Mouse (Mus musculus) liver, embryonic 16.5 days (tissue): Measurements from ENCODE around the gene Tars2. TPM values are rescaled to one million over a fixed set of nuclear protein-coding genes. Genes with fewer than 3 reads are reported as not detected.

Experiments used
- ATAC-seq: fragments of 200-750 bp; cut with Nextera tagmentation; 2 replicates; pipeline ENCODE4 v1.8.0; 2017; ENCODE audit warnings: low read depth, mild to moderate bottlenecking, moderate number of reproducible peaks, moderate library complexity
- H3K27ac ChIP-seq: fragments of 300-500 bp; sonication (generic); 2 replicates; pipeline ENCODE4 v1.5.1; 2014; ENCODE audit warnings: mild to moderate bottlenecking, low read length
- H3K27me3 ChIP-seq: fragments of 300-500 bp; sonication (generic); 2 replicates; pipeline ENCODE4 v1.6.1; 2014; ENCODE audit warnings: low read depth, low read length, mixed read lengths; ENCODE audit not compliant: control insufficient read depth, insufficient read depth
- H3K36me3 ChIP-seq: fragments of 300-500 bp; sonication (generic); 2 replicates; pipeline ENCODE4 v1.6.1; 2014; ENCODE audit warnings: mild to moderate bottlenecking; ENCODE audit not compliant: control insufficient read depth, insufficient read depth
- H3K4me1 ChIP-seq: fragments of 300-500 bp; sonication (generic); 2 replicates; pipeline ENCODE4 v1.6.1; 2014; ENCODE audit warnings: low read depth, low read length, mixed read lengths; ENCODE audit not compliant: control insufficient read depth
- H3K4me2 ChIP-seq: fragments of 300-500 bp; sonication (generic); 2 replicates; pipeline ENCODE4 v1.6.1; 2014; ENCODE audit warnings: low read depth, low read length, mixed read lengths
- H3K4me3 ChIP-seq: fragments of 300-500 bp; sonication (generic); 2 replicates; pipeline ENCODE4 v1.5.1; 2014; ENCODE audit warnings: low read depth, mild to moderate bottlenecking, low read length
- H3K9ac ChIP-seq: fragments of 300-500 bp; sonication (generic); 2 replicates; pipeline ENCODE4 v1.6.1; 2014; ENCODE audit warnings: low read depth, low read length
- H3K9me3 ChIP-seq: fragments of 300-500 bp; sonication (generic); replicated peaks from 2 replicates; pipeline ENCODE4 v1.6.1; 2016; ENCODE audit warnings: low read length; ENCODE audit not compliant: control insufficient read depth
- WGBS: fragments of 180-500 bp; shearing (Covaris S2); extraction: QIAGEN DNeasy Blood & Tissue Kit; methylation state at CpG from one replicate; pipeline ENCODE4 v1.1.7; 2014; ENCODE audit not compliant: insufficient replicate concordance; 5-methylcytosine and 5-hydroxymethylcytosine counted together
- polyA plus RNA-seq: library from polyadenylated mRNA; unstranded; fragments of >200 nt; fragmentation: Nextera tagmentation; extraction: Ambion mirVana; gene quantifications from 2 replicates; pipeline ENCODE4 v1.2.1, GENCODE M21; 2015

Tars2 gene
- polyA plus RNA-seq, 1 experiment from 2014 or later: 33.9 TPM

DNA sequence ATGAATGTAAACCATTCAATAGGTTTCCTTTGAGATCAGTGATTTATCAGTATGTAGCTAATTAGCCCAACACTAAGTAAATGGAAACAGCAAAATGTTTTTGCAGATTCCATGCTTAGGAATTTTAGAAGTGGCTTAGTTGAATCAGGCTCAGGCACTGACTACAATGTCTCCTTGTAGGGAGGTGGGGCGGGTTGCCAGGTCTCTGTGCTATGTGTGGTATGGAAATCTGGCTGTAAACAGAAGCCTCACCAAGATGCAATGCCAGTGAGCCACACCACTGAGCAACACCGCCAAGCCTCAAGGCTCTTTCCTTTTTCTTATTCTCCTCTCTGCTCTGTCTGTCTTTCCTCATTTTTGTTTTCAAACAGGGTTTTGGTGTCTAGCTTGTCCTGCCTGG is 31.1 kb downstream of the Tars2 start:
- Histone ChIP-seq H3K9me3 (no peaks in the 10 kb centered on the region), H3K27me3 (no peaks in the 10 kb centered on the region), H3K4me1 (peaks cover 16% of the 10 kb centered on the region), H3K4me2 (no peak overlapping the region), H3K9ac (no peak overlapping the region), H3K4me3 (no peak overlapping the region), H3K27ac (no peak overlapping the region), H3K36me3 (no peaks in the 10 kb centered on the region)
- WGBS: 76% methylated on average over 2 of the region's 2 CpGs
- ATAC-seq: no peak

DNA sequence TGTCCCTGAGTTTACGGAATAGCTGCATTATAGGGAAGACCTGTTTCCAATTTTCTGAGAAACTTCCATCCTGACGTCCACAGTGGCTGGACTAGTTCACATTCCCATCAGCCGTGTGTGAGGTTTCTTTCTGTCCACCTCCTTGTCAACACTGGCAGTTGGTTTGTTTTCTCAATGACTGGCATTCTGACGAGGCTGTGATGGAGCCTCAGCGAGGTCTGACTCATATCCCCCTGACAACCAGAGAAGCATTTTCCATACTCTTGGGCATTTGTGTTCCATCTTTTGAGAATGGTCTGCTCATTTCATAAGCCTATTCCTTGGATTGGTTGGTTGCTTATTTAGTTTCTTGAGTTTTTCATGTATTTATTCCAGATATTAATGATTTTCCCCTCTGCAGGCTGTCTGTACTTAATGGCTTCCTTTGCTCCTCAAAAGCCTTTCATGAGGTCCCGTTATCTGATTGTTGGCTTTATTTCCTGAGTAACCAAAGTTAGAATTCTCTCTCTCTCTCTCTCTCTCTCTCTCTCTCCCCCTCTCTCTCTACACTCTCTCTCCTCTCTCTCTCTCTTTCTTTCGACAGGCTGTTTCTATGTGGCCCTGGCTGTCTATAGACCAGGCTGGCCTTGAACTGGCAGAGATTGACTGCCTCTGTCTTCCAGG is 33.2 kb downstream of the Tars2 start:
- WGBS: 48% methylated on average over 7 of the region's 7 CpGs
- no peak overlapping the region for H3K9ac ChIP-seq
- no peaks in the 10 kb centered on the region for H3K36me3 ChIP-seq
- no peak overlapping the region for H3K27ac ChIP-seq
- no peaks in the 10 kb centered on the region for H3K27me3 ChIP-seq
- H3K4me3 ChIP-seq: no peak overlapping the region
- H3K4me1 ChIP-seq: no peaks in the 10 kb centered on the region
- H3K9me3 ChIP-seq: no peaks in the 10 kb centered on the region
- no peak overlapping the region for H3K4me2 ChIP-seq
- no peak for ATAC-seq

DNA sequence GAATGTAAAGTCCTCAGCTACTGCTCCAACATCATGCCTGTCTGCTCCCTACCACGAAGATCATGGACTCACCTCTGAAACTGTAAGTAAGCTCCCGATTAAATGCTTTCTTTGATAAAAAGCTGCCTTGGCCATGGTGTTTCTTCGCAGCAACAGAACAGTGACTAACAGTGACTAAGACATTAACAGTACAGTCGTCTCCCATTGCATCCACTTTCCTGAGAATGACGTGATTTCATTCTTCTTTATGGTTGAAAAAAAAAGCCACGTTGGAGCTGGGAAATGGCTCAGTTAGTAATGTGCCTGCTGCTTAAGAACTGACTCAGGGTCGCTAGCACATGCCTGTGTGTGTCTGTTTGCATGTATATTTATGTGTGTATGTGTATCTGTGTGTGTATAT is 34.1 kb downstream of the Tars2 start:
- Histone ChIP-seq H3K36me3 (no peaks in the 10 kb centered on the region), H3K9ac (no peak overlapping the region), H3K4me3 (no peak overlapping the region), H3K27ac (no peak overlapping the region), H3K27me3 (no peaks in the 10 kb centered on the region), H3K4me2 (no peak overlapping the region), H3K9me3 (no peaks in the 10 kb centered on the region), H3K4me1 (no peaks in the 10 kb centered on the region)
- no peak for ATAC-seq
- WGBS: 68% methylated on average over 7 of the region's 7 CpGs

DNA sequence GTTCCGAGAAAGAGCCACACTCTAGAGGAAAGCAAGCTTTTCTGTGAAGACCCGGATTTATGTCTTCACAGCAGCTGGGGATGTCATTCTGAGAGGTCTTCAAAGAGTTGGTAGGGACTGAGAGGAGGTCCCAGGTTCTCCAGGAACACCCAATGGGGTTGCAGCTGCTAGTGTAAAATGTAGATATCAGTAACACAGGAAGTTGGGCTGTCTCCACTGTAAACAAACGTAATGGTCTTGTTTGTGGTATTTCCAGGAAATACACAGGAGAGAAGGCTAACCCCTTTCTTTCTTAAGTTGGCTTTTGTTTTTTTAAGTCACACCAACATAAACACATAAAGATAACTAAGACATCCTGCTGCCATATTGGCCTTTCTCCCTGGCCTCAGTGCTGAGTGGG is 37.6 kb downstream of the Tars2 start:
- Histone ChIP-seq H3K4me3 (no peak overlapping the region), H3K9ac (no peak overlapping the region), H3K4me1 (no peaks in the 10 kb centered on the region), H3K27ac (no peak overlapping the region), H3K27me3 (no peaks in the 10 kb centered on the region), H3K4me2 (no peak overlapping the region), H3K36me3 (no peaks in the 10 kb centered on the region), H3K9me3 (no peaks in the 10 kb centered on the region)
- WGBS: 44% methylated on average over 3 of the region's 3 CpGs
- no peak for ATAC-seq

DNA sequence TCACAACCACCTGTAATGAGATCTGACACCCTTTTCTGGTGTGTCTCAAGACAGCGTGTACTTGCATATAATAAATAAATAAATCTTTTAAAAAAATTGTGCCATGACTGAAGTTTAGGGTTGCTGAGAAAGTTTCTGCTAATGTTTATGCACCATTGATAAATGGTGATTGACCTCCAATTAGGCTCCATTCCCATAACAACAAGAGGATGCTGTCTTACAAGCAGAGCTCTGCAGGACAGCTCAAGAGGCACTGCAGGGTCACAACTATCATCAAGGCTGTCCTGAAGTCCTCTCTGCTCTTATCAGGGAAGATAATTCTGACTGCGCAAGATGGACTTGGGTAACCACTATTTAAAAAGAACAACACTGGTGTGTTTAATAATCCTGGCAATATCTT is 41.9 kb downstream of the Tars2 start:
- H3K9ac ChIP-seq: no peak overlapping the region
- H3K4me3 ChIP-seq: no peak overlapping the region
- H3K4me2 ChIP-seq: no peak overlapping the region
- H3K27ac ChIP-seq: no peak overlapping the region
- 61% methylated on average over 2 of the region's 2 CpGs for WGBS
- no peaks in the 10 kb centered on the region for H3K9me3 ChIP-seq
- no peak for ATAC-seq
- H3K4me1 ChIP-seq: no peaks in the 10 kb centered on the region
- H3K27me3 ChIP-seq: no peaks in the 10 kb centered on the region
- no peaks in the 10 kb centered on the region for H3K36me3 ChIP-seq

DNA sequence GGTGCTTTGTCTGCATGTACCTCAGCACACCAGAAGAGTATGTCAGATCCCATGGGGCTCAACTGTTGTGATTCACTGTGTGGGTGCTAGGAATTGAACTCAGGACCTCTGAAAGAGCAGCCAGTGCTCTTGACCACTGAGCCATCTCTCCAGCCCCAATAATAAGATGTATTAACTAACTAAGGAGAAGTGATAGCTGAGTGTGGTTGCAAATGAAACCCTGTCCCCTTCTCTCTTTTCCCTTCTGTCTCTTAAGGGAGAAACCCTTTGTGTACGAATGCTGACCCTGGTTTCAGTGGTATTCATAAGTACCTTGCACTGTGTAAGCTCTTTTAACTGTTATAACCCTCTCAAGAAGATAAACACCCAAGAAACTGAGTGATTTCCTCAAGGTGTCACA is 43.9 kb downstream of the Tars2 start:
- no peaks in the 10 kb centered on the region for H3K27me3 ChIP-seq
- 74% methylated on average over 1 of the region's 1 CpGs for WGBS
- H3K27ac ChIP-seq: no peak overlapping the region
- no peaks in the 10 kb centered on the region for H3K4me1 ChIP-seq
- no peak overlapping the region for H3K9ac ChIP-seq
- no peak for ATAC-seq
- no peaks in the 10 kb centered on the region for H3K9me3 ChIP-seq
- no peaks in the 10 kb centered on the region for H3K36me3 ChIP-seq
- no peak overlapping the region for H3K4me2 ChIP-seq
- no peak overlapping the region for H3K4me3 ChIP-seq

DNA sequence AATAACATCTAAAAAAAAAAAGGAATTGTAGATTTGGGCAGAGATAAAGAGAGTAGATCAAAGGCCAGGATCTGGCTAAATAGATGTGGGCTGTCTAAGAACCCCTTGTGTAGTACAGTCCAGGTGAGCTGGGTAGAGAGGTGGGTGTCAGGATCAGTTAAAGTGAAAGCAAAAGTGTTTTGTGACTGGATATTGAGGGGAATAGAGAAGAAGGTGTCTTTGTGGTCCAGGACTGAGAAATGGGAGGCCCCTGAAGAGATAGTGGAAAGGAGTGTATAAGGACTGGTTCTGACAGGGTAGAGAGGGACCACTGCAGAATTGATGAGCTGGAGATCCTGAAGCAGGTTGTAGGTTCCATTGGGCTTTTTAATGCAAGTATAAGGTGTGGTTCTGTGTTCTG is 50.0 kb downstream of the Tars2 start:
- no peak overlapping the region for H3K9ac ChIP-seq
- no peak overlapping the region for H3K4me2 ChIP-seq
- no peak overlapping the region for H3K27ac ChIP-seq
- H3K36me3 ChIP-seq: no peaks in the 10 kb centered on the region
- H3K9me3 ChIP-seq: no peaks in the 10 kb centered on the region
- no peak for ATAC-seq
- H3K4me1 ChIP-seq: no peaks in the 10 kb centered on the region
- H3K4me3 ChIP-seq: no peak overlapping the region
- no peaks in the 10 kb centered on the region for H3K27me3 ChIP-seq

DNA sequence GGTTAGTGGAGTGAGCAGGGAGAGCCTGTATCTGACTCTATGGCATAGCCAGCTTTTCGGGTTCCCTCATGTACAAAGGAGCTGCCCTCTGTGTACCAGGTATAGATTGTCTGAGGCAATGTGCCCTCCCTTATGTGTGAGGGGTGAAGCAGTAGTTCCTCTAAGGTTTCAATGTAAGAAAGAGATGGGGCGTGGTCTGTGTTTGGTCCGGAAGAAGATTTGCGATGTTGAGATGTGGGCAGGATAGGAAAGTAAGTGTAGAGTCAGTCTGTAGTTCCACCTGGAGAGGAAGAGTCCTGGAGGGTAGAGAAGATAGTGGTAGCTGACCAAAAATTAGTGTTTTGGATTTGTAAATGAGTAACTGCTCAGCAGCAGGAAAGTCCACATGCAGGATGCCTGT is 51.0 kb downstream of the Tars2 start:
- H3K36me3 ChIP-seq: no peaks in the 10 kb centered on the region
- no peaks in the 10 kb centered on the region for H3K9me3 ChIP-seq
- H3K4me2 ChIP-seq: no peak overlapping the region
- no peaks in the 10 kb centered on the region for H3K4me1 ChIP-seq
- H3K27ac ChIP-seq: no peak overlapping the region
- ATAC-seq: no peak
- no peaks in the 10 kb centered on the region for H3K27me3 ChIP-seq
- 66% methylated on average over 4 of the region's 4 CpGs for WGBS
- H3K4me3 ChIP-seq: no peak overlapping the region
- H3K9ac ChIP-seq: no peak overlapping the region

DNA sequence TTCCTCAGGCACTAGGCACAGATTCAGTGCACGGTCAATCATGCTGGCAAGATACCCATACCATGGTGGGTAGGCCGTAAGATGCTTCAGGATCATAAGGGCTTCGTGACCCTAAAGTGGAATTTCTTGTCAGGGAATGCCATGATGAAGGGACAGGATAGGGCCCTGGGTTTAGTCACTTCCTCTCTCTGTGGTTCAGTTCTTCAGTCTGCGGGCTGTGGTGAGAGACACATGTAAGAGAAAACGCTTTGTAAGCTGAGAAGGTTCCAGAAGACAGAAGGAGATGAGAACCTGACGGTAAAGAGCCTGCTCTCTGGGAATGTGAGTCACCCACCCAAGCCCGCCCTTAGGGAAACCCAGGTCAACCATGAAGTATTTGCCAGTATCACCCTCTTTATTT is 52.5 kb downstream of the Tars2 start:
- Histone ChIP-seq H3K9me3 (no peaks in the 10 kb centered on the region), H3K27ac (no peak overlapping the region), H3K36me3 (no peaks in the 10 kb centered on the region), H3K9ac (no peak overlapping the region), H3K27me3 (no peaks in the 10 kb centered on the region), H3K4me1 (no peaks in the 10 kb centered on the region), H3K4me2 (no peak overlapping the region), H3K4me3 (no peak overlapping the region)
- ATAC-seq: no peak
- 40% methylated on average over 7 of the region's 7 CpGs for WGBS
